Mouse (Mus musculus) forebrain, embryonic 15.5 days (tissue): ENCODE data around the gene Sec24c. TPM values are rescaled to one million over a fixed set of nuclear protein-coding genes. Genes with fewer than 3 reads are reported as not detected.
A peak's percentile ranks its signal among the peaks of the same experiment; 100 is the strongest.

Experiments
- ATAC-seq: fragments of 200-750 bp; cut with Nextera tagmentation; replicated peaks from 2 replicates; pipeline ENCODE4 v1.8.0; 2017; ENCODE audit warnings: mild to moderate bottlenecking, moderate TSS enrichment, moderate library complexity
- H3K27ac ChIP-seq: fragments of 300-500 bp; sonication (generic); replicated peaks from 2 replicates; pipeline ENCODE4 v1.5.1; 2015; ENCODE audit warnings: mild to moderate bottlenecking, inconsistent platforms
- H3K27me3 ChIP-seq: fragments of 300-500 bp; sonication (generic); 2 replicates; pipeline ENCODE4 v1.6.1; 2015; ENCODE audit warnings: inconsistent platforms
- H3K36me3 ChIP-seq: fragments of 300-500 bp; sonication (generic); 2 replicates; pipeline ENCODE4 v1.6.1; 2015; ENCODE audit warnings: mild to moderate bottlenecking, inconsistent platforms
- H3K4me1 ChIP-seq: fragments of 300-500 bp; sonication (generic); 2 replicates; pipeline ENCODE4 v1.6.1; 2015; ENCODE audit warnings: inconsistent platforms
- H3K4me2 ChIP-seq: fragments of 300-500 bp; sonication (generic); replicated peaks from 2 replicates; pipeline ENCODE4 v1.6.1; 2015; ENCODE audit warnings: mild to moderate bottlenecking, inconsistent platforms
- H3K4me3 ChIP-seq: fragments of 300-500 bp; sonication (generic); 2 replicates; pipeline ENCODE4 v1.5.1; 2015; ENCODE audit warnings: mild to moderate bottlenecking, inconsistent platforms
- H3K9ac ChIP-seq: fragments of 300-500 bp; sonication (generic); replicated peaks from 2 replicates; pipeline ENCODE4 v1.6.1; 2015; ENCODE audit warnings: mild to moderate bottlenecking, inconsistent platforms
- H3K9me3 ChIP-seq: fragments of 300-500 bp; sonication (generic); 2 replicates; pipeline ENCODE4 v1.6.1; 2016; ENCODE audit warnings: inconsistent platforms
- WGBS: fragments of 180-500 bp; shearing (Covaris S2); methylation state at CpG from one replicate; pipeline ENCODE4 v1.1.7; 2015; ENCODE audit warnings: mixed read lengths; 5-methylcytosine and 5-hydroxymethylcytosine counted together
- polyA plus RNA-seq: library from polyadenylated mRNA; unstranded; fragments of >200 nt; fragmentation: Nextera tagmentation; extraction: Ambion mirVana; gene quantifications from 2 replicates; pipeline ENCODE4 v1.2.1, GENCODE M21; 2015

The Sec24c gene
- polyA plus RNA-seq, 1 experiment from 2014 or later, result 83.9 TPM

DNA sequence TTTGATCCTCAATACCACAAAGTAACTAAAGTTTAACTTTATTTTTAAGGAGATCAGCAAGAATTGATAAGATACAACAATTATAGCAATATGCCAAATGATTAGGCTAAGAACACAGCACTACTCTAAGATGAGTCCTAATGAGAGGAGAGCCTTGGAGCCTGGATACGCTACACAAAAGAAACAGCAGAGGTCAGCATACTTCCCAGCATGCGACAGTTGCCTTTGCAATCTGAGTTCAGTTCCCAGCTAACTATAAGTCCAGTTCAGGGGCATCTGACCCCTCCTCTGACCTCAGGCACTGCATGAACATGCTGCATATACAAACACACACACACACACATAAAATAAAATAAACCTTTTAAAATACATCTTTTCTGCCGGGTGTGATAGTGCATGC is 28.6 kb upstream of the Sec24c start:
- Histone ChIP-seq H3K4me2 (no peak overlapping the region), H3K4me3 (no peak overlapping the region), H3K4me1 (peaks cover 5% of the 10 kb centered on the region), H3K9ac (no peak overlapping the region), H3K27me3 (no peaks in the 10 kb centered on the region), H3K27ac (no peak overlapping the region), H3K36me3 (no peaks in the 10 kb centered on the region), H3K9me3 (no peaks in the 10 kb centered on the region)
- ATAC-seq, result no peak
- WGBS, result 23% methylated on average over 3 of the region's 3 CpGs

DNA sequence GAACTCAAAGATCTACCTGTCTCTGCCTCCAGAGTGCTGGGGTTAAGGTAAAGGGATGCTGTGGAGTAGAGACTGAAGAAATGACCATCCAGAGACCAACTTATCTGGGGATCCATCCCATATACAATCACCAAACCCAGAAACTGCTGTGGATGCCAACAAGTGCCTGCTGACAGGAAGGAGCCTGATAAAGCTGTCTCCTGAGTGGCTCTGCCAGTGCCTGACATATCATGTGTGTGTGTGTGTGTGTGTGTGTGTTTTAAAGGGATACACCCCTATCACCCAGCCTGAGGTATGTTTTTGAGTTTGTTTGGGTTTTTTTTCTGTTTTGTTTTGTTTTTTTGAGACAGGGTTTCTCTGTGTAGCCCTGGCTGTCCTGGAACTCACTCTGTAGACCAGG is 27.7 kb upstream of the Sec24c start:
- H3K4me1 ChIP-seq, result peaks cover 5% of the 10 kb centered on the region
- H3K9me3 ChIP-seq, result no peaks in the 10 kb centered on the region
- H3K27me3 ChIP-seq, result no peaks in the 10 kb centered on the region
- H3K4me3 ChIP-seq, result no peak overlapping the region
- no peaks in the 10 kb centered on the region for H3K36me3 ChIP-seq
- no peak overlapping the region for H3K4me2 ChIP-seq
- H3K9ac ChIP-seq, result no peak overlapping the region
- H3K27ac ChIP-seq, result no peak overlapping the region
- no peak for ATAC-seq

DNA sequence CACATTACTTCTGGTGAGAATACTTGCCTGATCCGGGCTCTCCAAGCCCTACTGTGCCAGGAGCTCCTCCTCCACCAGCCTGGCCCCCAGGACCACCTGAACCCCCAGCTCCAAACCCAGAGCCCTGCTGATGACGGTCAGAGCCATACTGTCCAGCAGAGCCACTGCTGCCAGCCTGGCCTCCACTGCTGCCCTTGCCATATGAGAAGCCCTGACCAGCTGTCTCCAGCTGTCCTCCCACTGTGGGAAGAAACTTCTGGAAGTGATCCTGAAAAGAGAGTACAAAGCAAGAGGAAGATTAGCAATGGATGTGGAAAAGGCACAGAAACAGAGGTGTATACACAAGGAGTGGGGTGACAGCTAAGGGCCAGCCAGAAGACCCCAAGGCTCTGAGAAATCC is 23.1 kb upstream of the Sec24c start:
- Histone ChIP-seq H3K4me1 (no peaks in the 10 kb centered on the region), H3K9me3 (no peaks in the 10 kb centered on the region), H3K9ac (no peak overlapping the region), H3K27ac (no peak overlapping the region), H3K4me2 (no peak overlapping the region), H3K4me3 (no peak overlapping the region), H3K27me3 (no peaks in the 10 kb centered on the region), H3K36me3 (no peaks in the 10 kb centered on the region)
- WGBS, result 77% methylated on average over 2 of the region's 2 CpGs
- ATAC-seq, result no peak

DNA sequence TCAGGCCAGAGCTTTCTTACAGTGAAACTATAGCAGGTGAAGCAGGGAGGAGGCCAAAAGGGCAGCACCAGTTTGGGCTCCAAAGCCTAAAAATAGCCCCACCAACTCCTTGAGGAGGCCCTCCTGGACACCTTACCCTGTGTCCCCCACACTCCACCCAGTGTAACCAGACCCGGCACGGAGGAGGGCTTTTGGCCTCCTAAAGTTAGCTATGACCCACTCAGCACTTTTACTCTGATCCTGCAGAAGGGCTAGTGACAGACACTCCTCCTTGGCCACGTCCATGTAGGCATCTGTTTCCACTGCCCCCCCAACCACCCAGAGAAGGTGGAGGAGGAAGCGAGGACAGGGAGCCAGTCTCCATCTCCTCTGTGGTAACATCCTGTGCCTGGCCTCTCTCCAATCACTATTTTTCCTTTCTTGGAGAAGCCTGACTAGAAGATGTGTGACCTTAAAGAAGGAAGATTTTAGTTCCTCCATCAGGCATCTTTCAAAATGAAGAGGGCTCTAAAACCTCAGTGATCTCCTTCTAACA is 22.3 kb upstream of the Sec24c start:
- WGBS, result 67% methylated on average over 4 of the region's 4 CpGs
- no peaks in the 10 kb centered on the region for H3K27me3 ChIP-seq
- no peak for ATAC-seq
- H3K9me3 ChIP-seq, result no peaks in the 10 kb centered on the region
- no peak overlapping the region for H3K4me3 ChIP-seq
- no peak overlapping the region for H3K9ac ChIP-seq
- H3K4me1 ChIP-seq, result no peaks in the 10 kb centered on the region
- H3K27ac ChIP-seq, result no peak overlapping the region
- no peak overlapping the region for H3K4me2 ChIP-seq
- H3K36me3 ChIP-seq, result no peaks in the 10 kb centered on the region

DNA sequence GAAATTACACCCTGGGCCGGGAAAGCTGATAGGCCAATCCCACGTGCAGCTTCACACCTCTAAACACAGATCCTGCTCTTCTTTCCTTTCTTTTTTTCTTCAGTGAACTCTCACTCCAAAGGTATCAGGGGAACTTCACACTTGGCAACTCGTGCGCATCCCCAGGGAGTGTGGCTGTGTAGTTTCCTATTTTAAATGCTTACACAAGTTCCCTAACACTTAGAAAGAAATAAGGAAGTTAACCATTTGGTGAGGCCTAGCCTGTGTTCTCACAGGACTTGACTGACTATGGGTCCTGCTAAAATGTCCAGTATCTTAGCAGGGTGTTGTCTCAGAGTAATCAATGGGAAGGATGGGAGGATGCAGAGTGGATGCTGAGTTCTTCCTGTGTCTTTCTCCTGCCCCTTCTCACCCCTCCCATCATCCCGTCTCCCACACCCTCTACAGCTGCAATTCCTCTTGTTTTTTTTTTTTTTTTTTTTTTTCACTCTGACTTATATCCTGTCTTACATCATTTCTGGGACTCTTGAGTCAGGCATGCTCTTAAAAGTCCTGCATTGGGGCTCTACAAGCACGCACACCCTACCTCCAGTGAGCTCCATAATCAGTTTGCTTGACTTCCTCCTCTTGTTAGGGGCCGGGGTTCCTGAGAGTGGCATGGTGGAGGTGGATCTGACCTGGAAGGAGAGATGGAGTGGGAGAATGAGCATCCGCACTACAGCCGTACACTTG is 19.3 kb upstream of the Sec24c start:
- H3K27ac ChIP-seq, result no peak overlapping the region
- no peaks in the 10 kb centered on the region for H3K27me3 ChIP-seq
- ATAC-seq, result no peak
- H3K4me2 ChIP-seq, result no peak overlapping the region
- no peaks in the 10 kb centered on the region for H3K4me1 ChIP-seq
- H3K4me3 ChIP-seq, result no peak overlapping the region
- H3K9me3 ChIP-seq, result no peaks in the 10 kb centered on the region
- 88% methylated on average over 9 of the region's 9 CpGs for WGBS
- no peaks in the 10 kb centered on the region for H3K36me3 ChIP-seq
- H3K9ac ChIP-seq, result no peak overlapping the region

DNA sequence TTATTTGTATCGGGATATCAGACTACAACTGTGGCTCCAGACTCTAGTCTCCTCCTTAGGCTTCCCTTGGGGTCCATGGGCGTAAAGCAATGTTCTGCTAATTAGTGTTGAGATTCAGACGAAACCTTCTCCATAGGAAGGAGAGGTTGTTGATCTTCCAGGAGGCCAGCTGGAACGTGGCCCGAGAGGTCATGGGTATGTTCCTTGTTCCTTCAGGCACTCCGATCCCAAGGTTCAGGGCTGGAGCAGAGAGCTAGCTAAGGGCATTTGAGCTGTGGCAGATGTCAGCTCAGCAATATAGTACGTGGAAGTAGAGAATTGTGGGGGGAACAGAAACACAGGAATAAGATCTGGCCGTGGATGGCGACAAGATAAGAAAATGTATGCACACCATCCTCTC is 18.4 kb upstream of the Sec24c start:
- Histone ChIP-seq H3K4me1 (peaks cover 3% of the 10 kb centered on the region; the same call in 1 of the 2 replicates), H3K36me3 (no peaks in the 10 kb centered on the region), H3K27me3 (no peaks in the 10 kb centered on the region), H3K4me2 (no peak overlapping the region), H3K9me3 (no peaks in the 10 kb centered on the region), H3K9ac (no peak overlapping the region), H3K27ac (no peak overlapping the region), H3K4me3 (no peak overlapping the region)
- 90% methylated on average over 9 of the region's 9 CpGs for WGBS
- ATAC-seq, result no peak

DNA sequence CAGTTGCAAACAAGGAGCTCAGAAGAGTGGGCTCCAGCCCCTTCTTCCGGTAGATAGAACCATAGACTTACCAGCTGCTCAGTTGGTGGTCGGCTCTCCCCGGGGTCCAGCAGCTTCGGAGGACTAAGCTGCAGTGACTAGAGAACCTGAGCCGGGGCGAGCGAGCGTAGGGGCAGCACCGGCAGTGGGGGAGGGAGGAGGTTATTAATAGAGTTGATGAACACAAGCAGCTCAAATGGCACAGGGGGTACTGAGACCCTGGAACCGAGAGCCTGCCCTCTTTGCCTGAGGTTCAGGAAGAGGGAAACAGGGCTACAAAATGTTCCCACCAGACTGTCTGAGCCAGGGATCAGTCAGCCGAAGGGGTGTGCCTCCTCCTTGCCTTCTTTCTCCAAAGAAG is 17.7 kb upstream of the Sec24c start, which contains the start of gene Myoz1:
Gene Myoz1 (minus strand): TSS at position 180 of the 400 bp plus-strand sequence.
- ATAC-seq, result no peak
- Histone ChIP-seq H3K9me3 (no peaks in the 10 kb centered on the region), H3K4me1 (peaks cover 3% of the 10 kb centered on the region; the same call in 1 of the 2 replicates), H3K9ac (no peak within 1 kb of the TSS), H3K27ac (no peak within 1 kb of the TSS), H3K4me2 (no peak within 1 kb of the TSS), H3K27me3 (no peaks in the 10 kb centered on the region), H3K4me3 (no peak within 1 kb of the TSS), H3K36me3 (no peaks in the 10 kb centered on the region)
- 37% methylated on average over 11 of the region's 11 CpGs for WGBS

DNA sequence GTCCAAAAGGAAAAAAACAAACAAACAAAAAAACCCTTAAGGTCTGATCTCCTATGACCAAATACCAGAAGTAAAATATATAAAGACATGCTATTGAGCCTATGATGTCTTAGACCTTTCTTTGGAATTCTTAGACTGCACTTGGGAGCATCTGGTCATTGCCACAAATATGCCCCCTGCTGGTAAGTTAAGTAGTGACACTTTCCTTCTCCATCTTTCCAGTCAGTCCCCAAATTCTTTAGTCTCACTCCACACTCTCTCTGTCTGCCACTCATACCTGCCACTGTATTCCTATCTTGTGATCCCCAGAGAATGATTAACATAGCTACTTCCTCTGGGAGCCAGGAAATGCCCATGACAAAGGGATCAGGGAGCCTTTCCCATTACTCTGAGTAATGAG is 15.8 kb upstream of the Sec24c start:
- Histone ChIP-seq H3K4me3 (no peak overlapping the region), H3K4me1 (peaks cover 11% of the 10 kb centered on the region), H3K9me3 (no peaks in the 10 kb centered on the region), H3K27me3 (0 out of 2 replicates have a peak, but pooled peaks cover 5% of the 10 kb centered on the region), H3K27ac (no peak overlapping the region), H3K9ac (no peak overlapping the region), H3K4me2 (no peak overlapping the region), H3K36me3 (no peaks in the 10 kb centered on the region)
- no peak for ATAC-seq

DNA sequence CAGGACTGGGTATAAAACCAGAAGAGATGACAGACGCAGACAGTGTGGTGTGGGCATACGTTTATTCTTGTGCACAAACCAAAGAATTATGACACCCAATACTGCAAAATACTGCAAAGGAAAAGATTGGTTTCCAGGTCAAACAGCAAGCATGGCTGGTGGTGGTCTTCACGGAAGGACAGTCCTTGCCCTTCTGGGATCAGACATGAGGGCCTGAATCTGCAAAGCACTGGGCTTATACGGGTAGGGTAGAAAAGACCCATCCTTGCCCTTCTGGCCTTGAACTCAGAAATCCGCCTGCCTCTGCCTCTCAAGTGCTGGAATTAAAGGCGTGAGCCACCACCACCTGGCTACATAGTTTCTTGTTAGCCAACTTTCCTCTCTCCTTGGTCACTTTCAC is 15.2 kb upstream of the Sec24c start:
- no peaks in the 10 kb centered on the region for H3K9me3 ChIP-seq
- H3K4me1 ChIP-seq, result peaks cover 11% of the 10 kb centered on the region
- ATAC-seq, result no peak
- no peak overlapping the region for H3K27ac ChIP-seq
- H3K27me3 ChIP-seq, result 0 out of 2 replicates have a peak, but pooled peaks cover 5% of the 10 kb centered on the region
- 90% methylated on average over 6 of the region's 6 CpGs for WGBS
- no peak overlapping the region for H3K9ac ChIP-seq
- H3K4me2 ChIP-seq, result no peak overlapping the region
- no peaks in the 10 kb centered on the region for H3K36me3 ChIP-seq
- no peak overlapping the region for H3K4me3 ChIP-seq

DNA sequence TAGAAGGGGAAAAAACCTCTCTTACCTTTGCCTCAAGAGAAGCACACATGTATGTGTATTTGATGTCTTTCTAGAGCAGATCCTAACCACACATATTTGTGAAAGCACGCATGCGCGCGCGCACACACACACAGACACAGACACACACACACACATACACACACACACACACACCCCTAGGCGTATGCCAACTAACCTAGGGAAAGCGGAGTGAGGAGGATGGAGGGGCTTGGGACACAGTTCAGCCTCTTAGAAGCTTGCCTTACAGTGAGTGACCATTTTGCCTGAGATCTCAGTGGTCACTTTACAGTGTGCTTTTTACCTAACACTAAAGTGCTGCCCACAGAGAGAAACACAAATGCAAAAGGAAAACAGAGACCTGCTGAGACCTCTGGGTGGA is 14.4 kb upstream of the Sec24c start:
- H3K4me3 ChIP-seq, result no peak overlapping the region
- ATAC-seq, result no peak
- 97% methylated on average over 7 of the region's 7 CpGs for WGBS

DNA sequence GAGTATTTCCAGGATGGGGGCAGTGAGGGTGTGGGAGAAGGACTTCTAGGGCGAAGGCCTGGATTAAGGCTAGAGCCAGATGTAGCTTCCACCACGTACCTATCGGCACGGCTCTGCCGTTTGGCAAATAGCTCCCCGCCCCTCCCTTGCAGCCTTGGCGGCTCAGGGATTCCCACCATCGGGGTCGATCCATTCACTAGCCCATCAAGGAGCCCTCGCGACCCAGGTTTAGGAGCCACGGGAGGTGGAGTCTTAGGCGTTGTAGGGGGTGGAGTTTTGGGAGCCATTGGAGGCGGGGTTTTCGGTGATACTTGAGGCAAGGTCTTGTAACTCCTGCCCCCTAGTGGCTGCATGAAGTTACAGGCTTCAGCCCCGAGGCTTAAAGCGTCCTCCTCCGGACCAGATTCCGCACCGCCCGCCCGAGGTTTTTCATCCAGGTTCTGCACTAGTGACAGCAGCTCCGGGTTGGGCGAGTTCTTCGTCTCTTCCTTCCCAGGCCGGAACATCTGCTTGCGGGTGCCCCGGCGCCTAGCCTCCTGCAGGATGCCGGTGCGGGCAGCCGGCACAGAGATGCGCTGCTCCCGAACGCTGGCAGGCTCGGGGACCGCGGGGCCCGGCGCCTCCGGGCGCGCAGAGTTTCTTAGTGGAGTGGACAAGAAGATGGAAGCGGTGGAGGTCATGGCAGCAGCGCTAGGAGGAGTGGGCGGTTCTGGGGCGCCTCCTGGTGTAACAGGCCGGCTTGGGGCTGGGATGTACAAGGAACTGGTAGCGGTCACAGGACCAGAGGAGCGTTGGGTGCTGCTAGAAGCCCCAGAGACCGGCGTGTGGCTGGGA is 13.1 kb upstream of the Sec24c start:
- peak overlapping the region; percentile 64 for H3K27ac ChIP-seq
- no peaks in the 10 kb centered on the region for H3K36me3 ChIP-seq
- no peaks in the 10 kb centered on the region for H3K9me3 ChIP-seq
- WGBS, result 1% methylated on average over 52 of the region's 52 CpGs
- H3K4me3 ChIP-seq, result peak overlapping the region; percentile 52
- ATAC-seq, result peak; percentile 88
- H3K4me1 ChIP-seq, result peaks cover 11% of the 10 kb centered on the region
- H3K27me3 ChIP-seq, result 0 out of 2 replicates have a peak, but pooled peaks cover 8% of the 10 kb centered on the region
- peak overlapping the region; percentile 69 for H3K4me2 ChIP-seq
- H3K9ac ChIP-seq, result peak overlapping the region; percentile 60

More for the DNA sequence above, 14.4 kb upstream of the Sec24c start:
- no peak overlapping the region for H3K9ac ChIP-seq
- H3K27me3 ChIP-seq, result 0 out of 2 replicates have a peak, but pooled peaks cover 5% of the 10 kb centered on the region
- H3K4me1 ChIP-seq, result peaks cover 11% of the 10 kb centered on the region
- H3K36me3 ChIP-seq, result no peaks in the 10 kb centered on the region
- H3K9me3 ChIP-seq, result no peaks in the 10 kb centered on the region
- no peak overlapping the region for H3K4me2 ChIP-seq
- H3K27ac ChIP-seq, result no peak overlapping the region

DNA sequence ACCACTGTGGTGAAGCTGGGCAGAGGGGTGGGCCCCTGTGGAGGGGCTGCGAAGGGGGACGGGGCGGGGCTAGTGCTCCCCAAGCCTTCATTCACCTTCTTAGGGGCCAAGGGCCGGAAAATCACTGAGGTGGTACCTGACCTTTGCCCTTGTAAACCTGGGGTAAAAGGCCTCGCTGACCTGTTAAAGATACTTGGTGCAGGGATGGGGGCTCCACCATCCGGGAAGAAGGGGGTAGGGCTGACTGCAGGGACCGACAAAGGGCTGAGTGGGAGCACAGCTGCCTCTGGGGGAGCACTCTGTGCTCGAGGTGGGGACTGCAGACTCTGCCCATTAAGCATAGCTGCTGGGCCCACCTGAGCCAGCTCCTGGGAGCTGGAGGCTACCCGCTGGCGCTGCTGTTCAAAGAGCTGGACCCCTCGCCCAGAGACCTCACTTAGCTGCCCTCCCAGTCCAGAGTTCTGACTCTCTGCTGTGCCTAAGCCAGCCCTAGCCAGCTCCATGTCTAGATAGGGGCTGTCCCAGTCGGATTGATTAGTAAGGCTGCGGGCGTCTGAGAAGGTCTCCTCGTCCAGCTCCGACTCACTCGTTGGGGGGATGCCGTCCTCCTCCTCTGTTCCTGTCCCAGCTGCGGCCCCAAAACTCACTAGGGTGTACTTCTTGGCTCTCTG is 12.3 kb upstream of the Sec24c start:
- 8% methylated on average over 19 of the region's 19 CpGs for WGBS
- Histone ChIP-seq H3K27me3 (0 out of 2 replicates have a peak, but pooled peaks cover 8% of the 10 kb centered on the region), H3K9ac (peak overlapping the region; percentile 60), H3K9me3 (no peaks in the 10 kb centered on the region), H3K4me1 (peaks cover 11% of the 10 kb centered on the region), H3K4me2 (peak overlapping the region; percentile 69), H3K27ac (peak overlapping the region; percentile 64), H3K36me3 (no peaks in the 10 kb centered on the region), H3K4me3 (peak overlapping the region; percentile 52)
- ATAC-seq, result peak; percentile 21; the same call in 1 of the 2 replicates
